Mouse (Mus musculus) fibroblast of lung, adult 2 months (primary cell): ENCODE measurements around the gene Tex29.
"Not testable (repeated sequence)": the region's sequence is repeated elsewhere in the genome, so short reads cannot be mapped to it uniquely, and the experiment has no call there.

Experiments used
- DNase-seq: peaks from one replicate; pipeline ENCODE4 v3.0.0-alpha.2; 2011; ENCODE audit warnings: low read depth

Gene Tex29

DNA sequence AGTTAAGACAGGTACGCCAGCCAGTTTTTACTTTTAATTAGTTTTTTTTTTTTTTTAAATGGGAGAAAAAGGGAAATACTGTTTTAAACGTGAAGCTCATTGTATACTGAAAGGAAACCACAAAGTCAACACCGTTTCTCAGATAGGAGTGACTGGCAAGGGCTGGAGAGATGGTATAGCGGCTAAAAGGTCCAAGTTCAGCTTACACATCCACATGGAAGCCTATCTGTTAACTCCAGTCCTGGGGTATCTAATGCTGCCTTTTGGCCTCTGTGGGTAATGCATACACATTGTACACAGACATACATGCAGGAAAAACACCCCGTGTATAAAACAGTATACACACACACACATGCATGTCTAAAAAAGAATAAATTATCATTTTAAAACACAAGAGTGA is 8.3 kb upstream of the Tex29 start:
- no peak for DNase-seq

DNA sequence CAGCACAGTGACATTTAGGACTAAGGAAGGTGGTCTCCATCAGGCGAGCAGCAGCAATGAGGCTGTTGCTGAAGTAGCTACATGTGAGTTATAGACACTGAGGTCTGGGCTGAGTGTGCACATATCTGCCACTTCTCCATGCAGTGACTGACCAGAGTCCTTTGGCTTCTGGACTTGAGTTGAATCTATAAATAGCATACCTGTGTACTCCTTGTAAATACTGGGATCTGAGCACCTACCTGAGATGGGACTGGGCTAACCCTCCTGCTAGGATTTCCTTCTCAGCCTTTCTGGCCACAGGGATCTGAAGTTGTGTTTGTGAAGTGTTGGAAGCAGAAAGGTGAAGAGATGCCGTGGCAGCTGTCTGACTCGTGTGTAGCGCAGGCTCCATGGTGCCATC is 7.1 kb upstream of the Tex29 start:
- DNase-seq: no peak

DNA sequence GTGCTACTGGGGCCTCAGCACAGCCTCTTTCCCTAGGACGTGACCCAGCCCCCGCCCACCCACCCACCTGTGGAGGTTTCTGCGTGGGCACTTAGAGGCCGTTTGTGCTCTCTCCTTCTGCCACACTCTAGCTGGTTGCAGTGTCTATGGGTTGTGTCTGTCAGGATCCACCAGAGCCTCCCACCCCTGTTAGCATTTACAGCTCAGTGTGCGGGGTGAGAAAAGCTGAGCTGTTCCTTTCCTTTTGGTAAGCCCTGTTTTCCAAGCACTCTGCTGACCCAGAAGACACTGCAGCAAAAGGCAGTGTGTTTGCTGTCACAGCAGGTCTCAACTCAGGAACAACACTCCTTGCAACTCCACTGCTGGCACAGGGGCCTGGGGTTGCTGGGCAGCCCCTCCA is 6.1 kb upstream of the Tex29 start:
- DNase-seq: no peak

DNA sequence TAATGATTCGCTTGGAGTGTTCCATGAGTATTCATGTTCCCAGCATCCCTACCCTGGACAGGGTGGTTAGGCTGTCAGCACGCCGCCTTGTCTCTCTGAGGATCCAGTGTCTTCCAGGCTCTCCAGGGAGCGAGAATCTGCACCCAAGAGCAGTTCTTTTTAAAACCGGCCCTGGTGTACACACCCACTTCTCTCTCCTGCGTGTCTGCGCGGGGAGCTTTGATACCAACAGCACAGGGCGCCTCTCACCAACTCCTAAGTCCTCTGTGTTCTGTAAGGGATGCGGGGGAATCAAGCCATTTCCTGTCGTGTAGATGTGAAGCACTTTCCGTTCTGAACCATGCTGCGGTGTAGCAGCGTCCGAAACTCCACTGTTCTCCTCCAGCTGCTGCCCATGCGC is 5.6 kb upstream of the Tex29 start:
- DNase-seq: no peak

DNA sequence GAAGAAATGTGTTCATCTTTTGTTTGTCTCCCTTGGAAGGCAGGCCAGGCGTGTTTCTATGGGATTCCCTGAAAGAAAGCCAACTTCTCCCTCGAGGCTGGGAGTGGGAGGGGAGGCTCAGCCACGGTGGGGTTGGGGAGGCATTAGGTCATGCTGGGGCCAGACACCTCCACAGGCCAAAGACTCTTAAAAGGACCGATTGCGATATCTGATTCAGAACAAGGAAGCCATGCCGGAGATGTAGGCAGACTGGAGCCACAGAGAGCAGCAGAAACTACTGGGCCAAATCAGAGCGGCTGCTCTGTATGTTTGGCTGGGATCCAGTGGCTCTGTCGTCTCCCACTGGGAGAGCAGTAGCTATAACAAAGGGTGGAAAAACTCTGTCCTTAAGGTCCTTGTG is 1.3 kb downstream of the Tex29 start:
- DNase-seq: no peak

DNA sequence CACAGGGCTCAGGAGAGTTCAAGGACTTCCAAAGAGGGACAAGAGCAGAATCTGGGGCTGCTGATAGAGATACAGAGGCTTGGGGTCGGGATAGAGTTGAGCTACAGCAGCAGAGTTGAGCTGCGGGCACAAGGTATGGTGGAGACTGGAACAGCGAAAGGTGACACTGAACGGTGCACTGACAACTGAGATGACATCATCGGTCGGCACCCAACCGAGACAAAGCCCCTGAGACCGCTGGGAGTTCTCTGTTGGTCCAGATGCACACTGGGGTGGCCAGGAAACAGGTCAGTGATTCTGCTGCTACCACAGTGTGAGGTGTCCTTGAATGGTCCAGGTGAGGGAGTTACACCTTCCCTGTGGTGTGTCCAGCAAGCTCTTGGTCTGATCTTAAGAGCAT is 2.5 kb downstream of the Tex29 start:
- DNase-seq: no peak

DNA sequence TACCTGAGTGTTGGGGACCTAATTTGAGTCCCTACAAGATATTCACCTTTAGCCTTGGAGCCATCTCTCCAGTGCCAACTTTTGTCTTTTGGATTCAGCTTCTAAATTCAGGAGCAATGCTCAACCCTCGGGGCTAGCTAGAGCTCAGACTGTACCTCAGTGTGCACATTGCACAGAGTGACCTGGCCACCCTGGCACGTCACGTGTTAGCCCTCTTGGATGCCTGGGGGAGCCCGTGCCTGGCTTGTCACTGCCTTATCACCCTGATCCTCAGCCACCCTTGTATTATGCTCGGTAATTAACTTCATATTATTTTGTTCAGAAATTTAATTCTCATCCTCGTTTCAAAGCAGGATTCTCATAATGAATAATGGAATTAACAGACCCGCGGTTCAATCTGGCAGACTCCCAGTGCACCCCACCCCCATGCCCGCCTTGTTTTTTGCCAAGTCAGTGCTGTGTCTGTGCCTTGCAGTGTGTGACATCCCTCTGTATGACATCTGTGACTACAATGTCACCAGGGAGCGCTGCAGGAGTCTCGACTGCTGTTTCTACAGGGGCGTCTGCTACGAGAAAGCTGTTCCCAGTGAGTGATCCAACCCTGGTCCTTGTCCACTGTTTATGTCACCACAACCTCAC is 3.5 kb downstream of the Tex29 start:
- DNase-seq: no peak

DNA sequence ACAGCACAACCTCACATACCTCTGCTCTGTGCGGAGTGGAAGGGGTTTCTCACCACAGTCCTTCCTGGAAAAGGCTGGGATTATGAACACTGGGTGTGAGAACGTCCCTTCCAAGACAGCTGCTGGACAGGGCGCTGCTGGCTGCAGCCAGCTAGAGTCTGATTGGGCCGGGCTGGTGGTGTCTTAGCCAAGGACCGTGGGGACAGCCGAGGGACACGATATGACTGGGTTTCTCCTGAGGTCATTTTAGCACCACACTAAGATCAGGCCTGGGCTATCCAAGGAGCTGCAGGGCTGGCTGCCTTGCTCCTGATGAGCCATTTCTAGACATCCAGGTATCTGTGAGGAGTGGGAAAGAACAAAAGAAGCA is 4.0 kb downstream of the Tex29 start:
- no peak for DNase-seq

DNA sequence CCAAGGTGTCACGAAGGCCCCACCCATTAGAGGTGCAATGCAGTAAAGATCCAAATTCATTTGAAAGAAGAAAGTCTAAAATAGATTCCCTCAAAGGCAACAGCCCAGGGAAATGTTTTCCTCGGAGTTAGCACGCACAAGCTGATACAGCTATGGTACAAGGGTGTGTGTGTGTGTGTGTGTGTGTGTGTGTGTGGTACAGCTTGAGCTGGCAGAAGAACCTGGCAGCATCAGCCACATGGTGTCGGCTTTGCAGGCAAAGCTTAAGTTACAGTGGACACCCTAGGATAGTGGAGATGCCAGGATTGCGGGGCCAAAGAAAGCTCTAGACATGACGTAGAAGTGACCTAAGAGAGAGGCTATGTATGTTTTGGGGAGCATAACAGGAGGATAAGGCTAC is 6.5 kb downstream of the Tex29 start:
- DNase-seq: no peak

DNA sequence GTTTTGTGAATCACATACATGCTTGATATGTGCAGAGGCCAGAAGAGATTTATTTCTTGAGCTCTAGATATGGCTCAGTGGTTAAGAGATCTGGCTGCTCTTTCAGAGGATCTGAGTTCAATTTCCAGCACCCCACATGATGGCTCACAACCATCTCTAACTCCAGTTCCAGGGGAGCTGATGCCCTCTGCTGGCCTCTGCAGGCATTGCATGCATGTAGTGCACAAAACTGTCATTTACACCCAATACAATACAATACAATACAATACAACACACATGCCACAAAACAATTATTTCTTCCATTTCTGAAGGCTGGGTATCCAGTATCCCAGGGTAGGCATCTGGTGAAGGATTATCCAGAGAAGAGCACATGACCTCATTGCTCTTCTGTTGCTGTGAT is 27.6 kb downstream of the Tex29 start:
- no peak for DNase-seq

DNA sequence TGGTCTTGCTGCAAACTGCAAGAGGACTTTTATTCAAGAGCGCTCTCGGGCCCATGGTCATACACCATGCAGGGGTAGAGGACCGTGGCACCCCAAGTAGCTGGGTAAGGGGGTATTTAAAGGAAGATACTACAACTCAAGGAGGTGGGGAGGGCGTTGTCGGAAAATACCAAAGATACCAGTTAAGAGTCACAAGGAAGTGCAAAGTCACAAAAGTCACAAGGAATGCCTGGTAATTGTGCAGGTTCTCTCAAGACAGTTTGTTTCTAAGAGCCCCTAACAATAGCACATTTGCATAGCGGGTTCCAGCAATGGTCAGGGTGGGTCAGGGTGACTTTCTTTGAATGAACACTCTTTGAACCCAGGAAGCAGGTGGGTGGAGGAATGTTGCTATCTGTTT is 34.0 kb downstream of the Tex29 start:
- DNase-seq: not testable (repeated sequence)

DNA sequence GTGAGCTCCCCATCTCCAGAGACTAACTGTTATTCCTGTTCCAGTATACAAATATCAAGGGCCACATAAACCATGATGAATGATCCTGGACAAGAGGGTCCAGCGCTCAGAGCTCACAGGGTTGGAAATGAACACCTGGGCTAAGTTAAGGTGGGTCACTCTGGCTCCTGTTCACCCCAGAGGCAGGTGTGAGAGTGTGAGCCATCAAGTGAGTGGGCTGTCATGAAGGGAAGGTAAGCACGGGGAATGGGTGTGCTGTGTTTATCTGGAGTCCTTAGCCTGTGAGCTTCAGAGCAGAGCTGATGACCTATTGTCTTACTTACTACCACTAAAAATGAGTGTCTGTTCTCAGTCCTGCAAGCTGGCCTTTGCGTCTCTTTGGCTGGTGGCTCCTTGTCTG is 44.4 kb downstream of the Tex29 start:
- DNase-seq: no peak

DNA sequence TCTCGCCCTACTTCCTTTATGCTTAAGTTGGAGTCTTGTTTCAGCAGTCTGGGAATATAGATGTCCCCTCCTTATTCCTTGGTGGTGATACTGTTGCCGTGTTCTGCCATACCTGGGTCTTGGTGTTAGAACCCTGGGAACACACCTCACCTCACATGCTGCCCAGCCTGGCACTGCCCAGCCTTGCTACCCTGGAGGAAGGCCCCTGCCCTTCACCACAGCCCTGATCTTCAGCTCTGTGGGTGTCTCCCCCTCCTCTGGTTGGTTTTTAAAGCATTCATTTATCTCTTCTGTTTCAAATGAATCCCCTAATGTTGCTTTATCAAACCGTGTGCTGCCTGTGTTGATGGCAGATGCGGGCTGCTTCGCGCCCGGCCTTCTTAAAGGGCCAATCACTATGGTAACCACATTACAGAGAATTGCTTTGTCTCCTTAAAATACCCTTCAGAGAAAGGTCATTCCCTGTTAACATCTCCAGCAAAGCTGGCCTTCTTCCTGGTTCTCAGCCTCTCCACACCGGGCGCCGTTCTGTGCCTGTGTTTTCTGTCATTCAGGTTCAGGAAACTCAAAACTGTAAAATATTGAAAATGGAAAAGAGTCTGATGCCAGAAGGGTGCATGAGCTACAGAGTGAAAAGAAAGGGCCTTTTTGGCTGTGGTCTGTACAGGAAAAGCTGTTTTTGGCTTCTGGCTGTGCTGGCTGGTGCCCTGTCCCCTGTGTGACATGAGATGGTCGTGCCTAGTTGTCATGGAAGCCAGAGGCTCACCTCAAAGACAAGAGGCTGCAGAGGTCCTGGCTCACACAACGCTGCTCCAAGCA is 45.8 kb downstream of the Tex29 start:
- DNase-seq: no peak

DNA sequence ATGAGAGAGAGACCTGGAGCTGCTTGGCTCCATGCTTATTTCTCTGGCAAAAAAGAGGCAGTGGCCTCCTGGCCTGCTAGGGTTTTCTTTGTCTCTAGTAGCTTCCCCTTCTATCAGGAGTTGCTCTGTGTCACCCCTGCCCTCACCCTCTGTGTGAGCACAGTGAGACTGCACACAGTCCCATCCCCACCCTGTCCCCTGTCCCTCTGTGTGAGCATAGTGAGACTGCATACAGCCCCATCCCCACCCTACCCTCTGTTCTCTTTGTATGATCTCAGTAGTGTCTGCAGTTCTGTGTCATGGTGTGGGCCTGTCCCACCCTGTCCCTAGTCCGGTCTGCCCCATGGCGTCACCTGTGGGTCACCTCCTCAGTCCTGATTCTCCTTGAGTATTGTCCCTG is 46.5 kb downstream of the Tex29 start:
- DNase-seq: no peak

DNA sequence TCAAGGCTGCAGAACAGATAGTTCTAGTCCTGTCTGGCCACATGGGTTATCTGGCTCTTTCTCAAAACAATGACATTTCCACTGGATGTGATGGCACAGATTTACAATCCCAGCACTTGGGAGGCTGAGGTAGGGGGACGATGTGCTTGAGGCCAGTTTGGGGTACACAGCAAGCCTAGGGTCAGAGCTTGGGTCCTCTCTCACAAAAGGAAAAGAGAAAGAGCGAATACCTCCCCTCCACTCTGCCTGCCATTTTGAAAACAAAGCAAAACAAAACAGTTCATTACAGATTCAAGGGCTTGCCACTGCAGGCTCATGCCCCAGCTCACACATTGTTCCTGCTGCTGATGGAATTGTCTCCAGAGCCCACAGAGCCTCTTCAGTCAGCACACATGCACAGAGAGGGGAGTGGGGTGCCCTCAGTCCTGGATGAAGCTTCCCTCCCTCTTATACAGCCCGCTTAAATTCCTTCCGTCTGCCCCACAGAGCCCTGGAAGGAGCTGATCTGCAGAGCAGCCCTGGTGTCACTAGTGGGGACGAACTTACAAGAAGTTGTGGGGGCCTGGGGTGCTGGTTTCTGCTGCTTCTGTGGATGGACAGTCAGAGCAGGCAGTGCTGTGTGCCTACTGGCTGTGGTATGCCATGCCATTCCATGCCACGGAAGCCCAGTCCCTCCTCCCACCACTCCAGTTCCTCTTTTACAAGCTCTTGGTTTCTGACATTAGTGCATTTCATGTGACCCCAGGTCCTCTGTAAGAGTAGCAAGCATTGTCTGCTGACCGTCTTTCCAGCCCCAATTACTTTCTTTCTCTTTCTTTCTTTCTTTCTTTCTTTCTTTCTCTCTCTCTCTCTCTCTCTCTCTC is 49.1 kb downstream of the Tex29 start:
- no peak for DNase-seq

DNA sequence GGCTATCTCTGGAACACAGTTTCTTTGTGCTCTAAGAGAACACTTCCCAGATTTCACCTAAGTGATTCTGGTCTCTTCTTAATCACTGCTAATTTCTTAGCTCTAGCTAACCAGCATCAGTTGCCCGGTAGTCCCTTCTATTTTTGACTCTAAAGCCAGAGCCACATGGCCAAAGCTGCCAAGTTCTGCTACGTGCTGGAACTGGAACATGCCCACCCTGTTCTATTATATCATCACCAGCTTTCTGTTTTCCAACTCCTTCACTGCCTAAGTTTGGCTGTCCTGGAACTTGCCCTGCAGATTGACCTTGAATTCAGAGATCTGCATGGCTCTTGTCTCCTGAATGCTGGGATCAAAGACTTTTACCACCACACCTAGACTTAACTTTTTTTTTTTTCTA is 52.5 kb downstream of the Tex29 start:
- no peak for DNase-seq

DNA sequence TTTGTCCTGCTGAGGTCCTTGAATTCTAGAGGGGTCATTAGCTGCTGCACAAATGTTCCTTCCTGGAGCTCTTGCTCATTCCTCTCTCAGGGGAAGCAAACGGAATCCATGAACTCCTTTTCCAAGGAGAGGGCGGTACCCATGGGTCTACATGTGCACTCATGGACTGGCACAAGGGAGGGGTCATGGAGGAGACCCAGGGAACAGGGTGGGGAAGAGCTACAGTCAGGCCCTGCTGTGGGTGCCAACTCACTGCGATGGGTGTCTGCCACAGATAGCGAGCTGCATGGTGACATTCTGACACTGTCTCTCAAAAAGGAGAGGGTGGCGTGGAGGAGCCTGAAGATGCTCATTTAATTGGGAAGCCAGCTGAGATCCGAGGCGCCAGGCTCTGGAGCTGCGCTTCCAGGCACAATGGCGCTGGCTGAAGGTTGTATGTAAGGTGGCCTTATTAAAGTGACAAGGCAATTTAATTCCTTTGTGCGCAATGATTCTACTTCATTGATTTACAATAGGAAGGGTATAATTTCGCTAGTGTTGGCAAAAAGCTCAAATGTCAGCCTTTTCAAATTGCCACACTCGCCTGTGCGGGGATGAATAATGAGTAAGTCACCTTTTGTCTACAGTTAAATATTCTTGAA is 55.9 kb downstream of the Tex29 start:
- DNase-seq: no peak

DNA sequence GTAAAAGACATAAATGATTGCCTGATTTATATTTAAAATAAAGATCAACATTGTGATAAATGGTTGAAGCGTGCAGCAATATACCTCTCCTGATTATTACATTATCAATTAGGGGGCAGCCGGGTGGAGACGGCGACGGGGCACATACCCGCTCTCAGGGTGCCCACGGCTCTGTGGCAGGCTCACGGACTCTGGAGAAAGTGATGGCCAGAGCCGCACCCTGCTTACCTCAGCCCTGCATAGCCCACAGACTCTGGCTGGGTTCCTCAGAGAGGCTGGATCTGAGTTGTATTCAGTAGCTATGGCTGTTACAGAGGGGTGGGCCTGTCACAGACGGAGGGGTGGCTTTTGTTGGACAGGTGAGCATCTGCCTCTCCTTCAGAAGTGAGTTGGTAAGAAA is 56.4 kb downstream of the Tex29 start:
- no peak for DNase-seq

DNA sequence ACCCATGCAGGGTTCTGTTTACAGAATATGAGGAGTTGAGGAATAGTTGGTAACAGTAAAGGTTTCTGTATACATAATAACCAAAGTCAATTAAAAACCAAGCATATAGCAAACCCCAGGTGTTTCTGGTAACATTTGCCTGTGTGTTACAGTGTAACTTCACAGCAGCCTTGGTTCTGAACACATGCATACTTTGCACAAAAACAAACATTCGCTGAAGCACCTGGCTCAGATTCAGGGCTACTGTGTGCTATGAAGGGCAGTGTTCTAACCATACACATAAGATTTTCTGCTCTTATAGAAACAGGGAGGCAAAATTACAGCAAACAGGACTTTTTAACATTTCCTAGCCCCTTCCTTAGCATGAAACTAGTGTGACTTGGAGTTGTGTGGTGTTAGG is 58.5 kb downstream of the Tex29 start:
- no peak for DNase-seq
